Mouse (Mus musculus) spleen, adult 18-20 months (tissue): ENCODE measurements around the gene Atg4c.

Experiments used
- DNase-seq, 2 experiments: peaks; one replicate each; pipeline ENCODE4 v3.0.0; 2022; ENCODE audit warnings: mixed read lengths in 2 of 2

The Atg4c gene

GRCm38 (mm10) chr4:99186412-99187125 is 7.2 kb upstream of the Atg4c start:
- no peak for DNase-seq

- no peak for DNase-seq
Observed at GRCm38 (mm10) chr4:99192640-99193039, 1.1 kb upstream of the Atg4c start.

- no peak for DNase-seq
Observed at GRCm38 (mm10) chr4:99193214-99193613, 520 bp upstream of the Atg4c start.

GRCm38 (mm10) chr4:99194826-99195225 is 1.1 kb downstream of the Atg4c start:
- no peak for DNase-seq

GRCm38 (mm10) chr4:99198721-99199120 is 5.0 kb downstream of the Atg4c start:
- no peak for DNase-seq

GRCm38 (mm10) chr4:99199757-99200251 is 6.1 kb downstream of the Atg4c start:
- DNase-seq, result no peak

- no peak for DNase-seq
Observed at GRCm38 (mm10) chr4:99200383-99201136, 6.8 kb downstream of the Atg4c start.

- DNase-seq, result no peak
Observed at GRCm38 (mm10) chr4:99205773-99206172, 12.0 kb downstream of the Atg4c start.

- DNase-seq, result no peak
Observed at GRCm38 (mm10) chr4:99206356-99206755, 12.6 kb downstream of the Atg4c start.

- DNase-seq, result no peak
Observed at GRCm38 (mm10) chr4:99210087-99210486, 16.4 kb downstream of the Atg4c start.

- DNase-seq, result no peak
Observed at GRCm38 (mm10) chr4:99211606-99212005, 17.9 kb downstream of the Atg4c start.

GRCm38 (mm10) chr4:99213123-99213522 is 19.4 kb downstream of the Atg4c start:
- no peak for DNase-seq

GRCm38 (mm10) chr4:99222221-99222620 is 28.5 kb downstream of the Atg4c start:
- DNase-seq, result no peak

GRCm38 (mm10) chr4:99224790-99225189 is 31.1 kb downstream of the Atg4c start:
- no peak for DNase-seq

GRCm38 (mm10) chr4:99227226-99227625 is 33.5 kb downstream of the Atg4c start:
- no peak for DNase-seq

- DNase-seq, result no peak
Observed at GRCm38 (mm10) chr4:99229371-99229770, 35.6 kb downstream of the Atg4c start.

- DNase-seq, result no peak
Observed at GRCm38 (mm10) chr4:99235203-99235856, 41.6 kb downstream of the Atg4c start.

- DNase-seq, result no peak
Observed at GRCm38 (mm10) chr4:99238305-99238704, 44.6 kb downstream of the Atg4c start.

GRCm38 (mm10) chr4:99241674-99242073 is 47.9 kb downstream of the Atg4c start:
- no peak for DNase-seq

GRCm38 (mm10) chr4:99249358-99249757 is 55.6 kb downstream of the Atg4c start:
- DNase-seq, result no peak

- DNase-seq, result no peak
Observed at GRCm38 (mm10) chr4:99249826-99250225, 56.1 kb downstream of the Atg4c start.

GRCm38 (mm10) chr4:99252957-99253356 is 59.2 kb downstream of the Atg4c start:
- no peak for DNase-seq

- DNase-seq, result no peak
Observed at GRCm38 (mm10) chr4:99263191-99263590, 69.5 kb downstream of the Atg4c start.

- no peak for DNase-seq
Observed at GRCm38 (mm10) chr4:99263663-99264062, 69.9 kb downstream of the Atg4c start.
